Mouse (Mus musculus) ovary, postnatal 36 days (tissue): ENCODE data around the gene Ppm1m.
"Not testable (repeated sequence)": the region's sequence is repeated elsewhere in the genome, so short reads cannot be mapped to it uniquely, and the experiment has no call there.

Source experiments
- DNase-seq: peaks from one replicate; pipeline ENCODE4 v3.0.0; 2022; ENCODE audit warnings: low spot score, mixed read lengths

Gene Ppm1m

DNA sequence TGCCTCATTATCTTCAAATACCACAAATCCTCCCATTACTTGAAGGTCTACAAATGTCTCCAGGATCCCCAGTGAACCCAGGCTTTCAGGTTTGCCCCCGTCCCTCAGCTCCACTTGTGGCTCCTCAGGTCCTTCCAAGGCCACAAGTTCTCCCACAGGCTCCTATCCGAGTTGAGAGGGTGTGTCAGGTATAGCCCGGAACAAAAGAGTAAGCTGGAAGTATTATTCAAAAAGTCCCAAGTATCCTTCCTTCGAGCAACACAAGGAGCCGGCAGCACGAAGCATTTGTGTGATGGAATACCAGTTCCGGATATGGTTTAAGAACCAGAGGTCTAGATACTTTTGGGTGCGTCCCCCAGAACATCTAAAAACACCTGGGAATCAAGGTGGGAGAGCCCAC, 7.5 kb downstream of the Ppm1m start:
- no peak for DNase-seq

- DNase-seq, result no peak
Observed at GRCm38 (mm10) chr9:106191355-106191754, 8.2 kb downstream of the Ppm1m start.

GRCm38 (mm10) chr9:106183996-106184395, 15.6 kb downstream of the Ppm1m start:
- DNase-seq, result no peak

GRCm38 (mm10) chr9:106182146-106182545, 17.4 kb downstream of the Ppm1m start:
- no peak for DNase-seq

- no peak for DNase-seq
Observed at GRCm38 (mm10) chr9:106179964-106180363, 19.6 kb downstream of the Ppm1m start.

DNA sequence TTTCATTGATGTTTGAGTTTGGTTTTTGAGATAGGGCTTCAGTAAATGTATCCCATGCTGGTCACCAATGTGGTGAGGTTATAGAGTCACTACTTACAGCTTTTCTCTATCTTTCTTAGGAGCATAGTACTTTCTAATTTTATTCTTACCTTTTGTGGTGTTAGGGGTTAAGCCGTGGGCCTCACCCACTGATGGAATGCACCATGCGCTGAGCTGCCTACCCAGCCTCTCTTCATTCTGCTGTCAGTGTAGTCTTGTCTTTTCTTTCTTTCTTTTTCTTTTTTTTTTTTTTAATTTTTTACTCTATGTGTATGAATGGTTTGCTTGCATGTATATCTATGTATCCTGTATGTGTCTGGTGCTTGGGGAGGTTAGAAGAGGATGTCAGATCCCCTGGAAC, 20.1 kb downstream of the Ppm1m start:
- no peak for DNase-seq

DNA sequence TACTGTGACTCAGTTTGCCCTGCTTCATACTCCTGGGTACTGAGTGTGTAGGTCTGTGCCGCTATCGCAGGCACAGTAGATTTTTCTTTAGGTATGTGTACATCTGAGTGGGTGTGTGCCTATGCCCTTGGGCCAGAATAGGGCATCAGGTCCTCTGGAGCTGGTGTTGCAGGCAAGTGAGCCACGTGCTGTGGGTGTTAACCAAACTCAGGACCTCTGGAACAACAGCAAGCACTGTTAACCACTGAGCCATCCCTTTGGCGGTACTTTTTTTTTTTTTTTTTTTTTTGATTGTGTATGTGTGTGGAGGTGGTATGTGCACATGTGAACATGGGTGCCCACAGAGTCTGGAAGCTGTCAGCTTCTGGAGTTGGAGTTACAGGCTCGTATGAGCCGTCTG, 21.7 kb downstream of the Ppm1m start:
- DNase-seq, result no peak

DNA sequence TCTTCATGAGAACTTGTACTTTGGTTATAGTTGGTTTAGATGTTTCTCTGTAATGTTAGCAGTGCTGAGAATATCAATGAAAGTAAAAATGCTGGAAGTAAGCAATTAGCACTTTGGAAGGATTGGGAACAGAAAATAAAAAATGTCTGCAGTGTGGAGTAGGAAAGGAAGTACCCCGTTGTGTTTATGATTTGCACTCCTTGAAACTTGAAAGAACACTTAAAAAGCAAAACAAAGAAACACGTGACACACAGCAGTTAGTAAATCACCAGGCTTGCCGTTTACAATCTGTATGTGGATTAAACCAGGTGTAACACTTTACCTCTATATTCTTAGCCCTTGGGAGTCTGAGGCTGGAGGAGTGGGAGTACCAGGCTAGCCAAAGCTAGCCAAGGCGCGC, 22.8 kb downstream of the Ppm1m start:
- DNase-seq, result no peak

- DNase-seq, result no peak
Observed at GRCm38 (mm10) chr9:106175552-106176200, 23.9 kb downstream of the Ppm1m start.

GRCm38 (mm10) chr9:106173363-106173762, 26.2 kb downstream of the Ppm1m start:
- no peak for DNase-seq

- DNase-seq, result no peak
Observed at GRCm38 (mm10) chr9:106172527-106172926, 27.0 kb downstream of the Ppm1m start.

DNA sequence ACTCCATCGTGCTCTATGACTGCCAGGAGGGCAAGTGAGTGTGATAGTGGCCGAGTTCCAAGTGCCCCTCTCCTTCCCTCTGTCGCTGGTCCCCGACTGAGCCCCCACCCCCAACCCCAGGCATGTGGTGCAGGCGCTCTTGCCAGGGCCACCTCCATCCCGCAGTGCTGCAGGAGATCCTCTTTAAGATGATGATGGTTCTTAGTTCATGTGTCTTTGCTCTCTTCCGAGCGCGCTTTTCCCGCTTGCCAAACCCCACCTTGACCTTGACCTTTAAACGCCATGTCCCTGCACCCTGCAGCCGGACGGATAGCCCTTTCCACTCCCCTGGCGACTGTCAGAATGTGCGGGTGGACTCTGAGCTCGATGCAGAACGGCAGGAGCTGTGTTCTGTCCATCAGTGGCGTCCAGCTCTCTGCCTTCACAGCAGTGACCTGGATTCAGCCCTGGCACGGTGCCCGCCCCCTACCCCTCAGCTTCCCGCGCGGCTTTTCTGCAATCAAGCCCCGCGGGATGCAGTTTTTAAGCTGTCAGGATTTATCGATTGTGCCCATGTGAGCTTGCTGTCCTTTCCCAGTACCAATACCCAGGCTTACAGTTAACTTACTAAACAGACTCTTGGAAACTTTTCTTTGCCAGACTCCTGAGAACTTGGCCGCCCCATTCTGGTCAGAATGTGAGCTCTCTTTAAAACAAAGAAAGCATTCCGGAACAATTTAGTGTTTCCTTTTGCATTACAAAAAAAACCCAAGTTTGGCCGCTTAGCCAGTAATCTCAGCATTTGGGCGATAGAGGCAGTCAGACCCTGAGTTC, 28.0 kb downstream of the Ppm1m start:
- peak; percentile 71 for DNase-seq

- DNase-seq, result peak; percentile 90
Observed at GRCm38 (mm10) chr9:106170556-106171345, 28.8 kb downstream of the Ppm1m start, which contains the start of gene Wdr82. Wdr82 (plus strand) TSS chr9:106170928.

DNA sequence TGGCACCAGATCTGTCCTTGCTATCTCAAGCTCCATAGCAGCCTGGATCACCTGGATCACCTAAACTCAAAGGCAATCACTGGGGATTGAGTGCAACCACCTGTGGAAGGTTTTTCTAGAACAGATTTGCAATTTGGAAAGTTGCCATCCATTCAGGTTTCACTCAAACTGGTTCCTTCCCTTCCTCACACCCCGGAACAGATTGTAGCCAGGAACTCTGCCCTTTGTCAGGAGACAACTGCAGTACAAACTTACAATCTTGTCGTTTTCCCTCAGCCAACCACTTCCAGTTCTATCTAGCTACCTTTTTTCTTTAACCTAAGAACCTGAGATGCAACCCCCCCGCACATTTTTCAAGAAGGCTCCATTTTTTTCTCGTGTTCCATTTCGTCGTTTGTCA, 29.6 kb downstream of the Ppm1m start:
- no peak for DNase-seq

GRCm38 (mm10) chr9:106169006-106169405, 30.5 kb downstream of the Ppm1m start:
- DNase-seq, result not testable (repeated sequence)

- no peak for DNase-seq
Observed at GRCm38 (mm10) chr9:106167703-106168102, 31.8 kb downstream of the Ppm1m start.

DNA sequence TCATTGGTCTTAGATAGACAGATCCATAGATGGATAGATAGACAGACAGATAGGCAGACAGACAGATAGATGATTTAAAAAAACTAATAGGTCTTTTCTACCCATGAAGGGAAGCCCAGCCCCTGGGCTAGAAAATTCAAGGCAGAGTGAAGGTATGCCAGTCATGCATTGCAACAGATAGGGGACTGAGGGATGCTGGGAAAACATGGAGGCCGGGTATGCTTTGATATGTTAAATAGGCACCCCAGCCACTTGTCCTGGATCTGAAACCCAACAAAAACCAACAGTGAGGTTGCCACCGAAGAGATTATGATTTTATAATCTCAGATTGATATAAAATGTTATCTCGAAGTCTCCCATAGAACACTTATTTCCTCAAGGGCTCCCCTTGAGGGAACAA, 32.3 kb downstream of the Ppm1m start:
- DNase-seq, result no peak

- DNase-seq, result no peak
Observed at GRCm38 (mm10) chr9:106166709-106167108, 32.8 kb downstream of the Ppm1m start.

DNA sequence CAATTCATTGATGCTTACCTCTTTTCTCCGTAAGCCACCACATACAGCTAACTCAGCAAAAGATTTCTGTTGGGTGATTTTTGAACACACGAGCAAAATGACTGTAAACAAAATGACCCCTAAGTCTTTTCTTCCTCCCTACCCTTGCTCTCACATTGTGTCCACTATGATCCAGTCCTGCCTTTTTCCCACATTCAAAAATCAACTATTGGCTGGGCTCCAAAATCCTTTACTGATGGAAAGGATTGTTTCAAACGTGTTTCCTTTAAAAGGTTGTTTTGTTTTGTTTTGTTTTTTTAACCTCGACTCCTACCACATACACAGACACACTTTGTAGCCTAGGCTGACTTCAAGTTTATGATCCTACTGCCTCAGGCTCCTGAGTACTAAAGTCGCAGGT, 39.1 kb downstream of the Ppm1m start:
- no peak for DNase-seq

DNA sequence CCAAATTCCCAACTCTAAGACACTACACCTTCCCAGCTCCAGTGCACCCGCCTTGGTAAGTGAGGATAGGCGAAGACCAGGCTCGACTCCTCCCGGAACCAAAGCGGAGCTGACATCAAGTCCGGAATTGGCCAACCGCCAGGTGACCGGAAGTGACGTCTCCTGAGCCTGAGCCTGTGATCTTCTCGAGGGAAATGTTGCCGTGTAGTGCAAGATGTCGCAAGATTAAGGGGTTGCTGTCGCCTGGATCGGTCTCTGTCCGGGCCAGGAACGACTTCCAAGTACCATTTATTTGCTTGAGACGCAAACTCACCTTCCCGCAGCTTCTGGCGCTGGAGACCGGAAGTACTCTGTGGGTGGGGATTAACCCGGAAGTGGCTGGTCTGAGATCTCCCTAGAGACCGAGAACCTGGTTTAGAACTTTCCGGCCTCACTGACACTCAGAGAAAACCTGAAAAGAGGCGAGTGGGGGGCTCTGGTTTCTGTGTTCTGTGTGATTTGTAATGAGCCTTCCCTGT, 39.7 kb downstream of the Ppm1m start:
- peak; percentile 93 for DNase-seq

GRCm38 (mm10) chr9:106159237-106159636, 40.3 kb downstream of the Ppm1m start:
- DNase-seq, result no peak

GRCm38 (mm10) chr9:106158037-106158491, 41.5 kb downstream of the Ppm1m start, which contains the start of gene Glyctk:
Glyctk (minus strand) TSS chr9:106158138.
- DNase-seq, result no peak
